Mouse (Mus musculus): ENCODE results near the gene Psg17. TPM values are rescaled to one million over a fixed set of nuclear protein-coding genes. Genes with fewer than 3 reads are reported as not detected.
"Not testable (repeated sequence)": the region's sequence is repeated elsewhere in the genome, so short reads cannot be mapped to it uniquely, and the experiment has no call there.

The Psg17 gene
- polyA plus RNA-seq (2011; ENCODE audit: insufficient read depth, insufficient read length, low replicate concordance, missing spikeins) = not detected in 2 replicates

- H3K4me3 ChIP-seq (replicated peaks; ENCODE audit: control insufficient read depth, low read depth, low read length) = no peak within 1 kb of the TSS
- H3K4me1 ChIP-seq (ENCODE audit: control insufficient read depth, insufficient read depth, low read length) = no peaks in the 10 kb centered on the region
- WGBS = 68% methylated on average over 3 of the region's 3 CpGs
- no peak within 1 kb of the TSS for H3K27ac ChIP-seq (ENCODE audit: control insufficient read depth, insufficient read depth, low read depth, low read length, poor library complexity)
- TF ChIP-seq CTCF (IDR thresholded peaks at IDR 0.05; ENCODE audit: control insufficient read depth, insufficient read depth, low read length) (no peak), POLR2A (IDR thresholded peaks at IDR 0.05; ENCODE audit: borderline replicate concordance, control insufficient read depth, low read depth, low read length) (no peak)
Observed at GRCm38 (mm10) chr7:18821507-18821906, at the start of gene Psg17. Gene Psg17 (minus strand): TSS chr7:18821607.

- WGBS = 80% methylated on average over 1 of the region's 8 CpGs
- H3K27ac ChIP-seq (ENCODE audit: control insufficient read depth, insufficient read depth, low read depth, low read length, poor library complexity); H3K4me1 ChIP-seq (ENCODE audit: control insufficient read depth, insufficient read depth, low read length); H3K4me3 ChIP-seq (replicated peaks; ENCODE audit: control insufficient read depth, low read depth, low read length): not testable (repeated sequence)
Observed at GRCm38 (mm10) chr7:18871031-18871430, 49.6 kb upstream of the Psg17 start, which contains the start of gene Pglyrp1. Gene Pglyrp1 (plus strand): TSS chr7:18871331.

DNA sequence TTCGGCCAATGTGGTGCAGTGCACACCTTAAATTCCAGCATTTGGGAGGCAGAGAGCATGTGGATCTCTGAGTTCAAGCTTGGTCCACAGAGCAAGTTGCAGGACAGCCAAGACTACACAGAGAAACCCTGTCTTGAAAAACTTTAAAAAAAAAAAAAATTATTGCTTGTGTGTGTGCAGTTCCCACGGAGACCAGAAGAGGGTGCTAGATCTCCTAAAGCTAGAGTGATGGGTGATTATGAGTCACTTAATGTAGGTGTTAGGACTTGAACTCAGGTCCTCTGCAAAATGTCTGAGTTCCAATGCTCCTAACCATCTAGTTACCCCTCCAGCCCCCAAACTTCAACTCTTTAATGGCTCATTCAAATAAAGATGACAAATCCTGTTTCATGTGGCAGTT lies 47.1 kb upstream of the Psg17 start:
- no peak overlapping the region for H3K4me3 ChIP-seq (replicated peaks; ENCODE audit: control insufficient read depth, low read depth, low read length)
- H3K27ac ChIP-seq (ENCODE audit: control insufficient read depth, insufficient read depth, low read depth, low read length, poor library complexity) = no peak overlapping the region
- TF ChIP-seq POLR2A (IDR thresholded peaks at IDR 0.05; ENCODE audit: borderline replicate concordance, control insufficient read depth, low read depth, low read length) (no peak), CTCF (IDR thresholded peaks at IDR 0.05; ENCODE audit: control insufficient read depth, insufficient read depth, low read length) (no peak)
- H3K4me1 ChIP-seq (ENCODE audit: control insufficient read depth, insufficient read depth, low read length) = no peaks in the 10 kb centered on the region
- 73% methylated on average over 2 of the region's 2 CpGs for WGBS

GRCm38 (mm10) chr7:18862801-18863200 lies 41.4 kb upstream of the Psg17 start:
- H3K27ac ChIP-seq (ENCODE audit: control insufficient read depth, insufficient read depth, low read depth, low read length, poor library complexity) = no peak overlapping the region
- H3K4me1 ChIP-seq (ENCODE audit: control insufficient read depth, insufficient read depth, low read length) = no peaks in the 10 kb centered on the region
- H3K4me3 ChIP-seq (replicated peaks; ENCODE audit: control insufficient read depth, low read depth, low read length) = no peak overlapping the region
- WGBS = 79% methylated on average over 6 of the region's 6 CpGs
- TF ChIP-seq POLR2A (IDR thresholded peaks at IDR 0.05; ENCODE audit: borderline replicate concordance, control insufficient read depth, low read depth, low read length) (no peak), CTCF (IDR thresholded peaks at IDR 0.05; ENCODE audit: control insufficient read depth, insufficient read depth, low read length) (no peak)

DNA sequence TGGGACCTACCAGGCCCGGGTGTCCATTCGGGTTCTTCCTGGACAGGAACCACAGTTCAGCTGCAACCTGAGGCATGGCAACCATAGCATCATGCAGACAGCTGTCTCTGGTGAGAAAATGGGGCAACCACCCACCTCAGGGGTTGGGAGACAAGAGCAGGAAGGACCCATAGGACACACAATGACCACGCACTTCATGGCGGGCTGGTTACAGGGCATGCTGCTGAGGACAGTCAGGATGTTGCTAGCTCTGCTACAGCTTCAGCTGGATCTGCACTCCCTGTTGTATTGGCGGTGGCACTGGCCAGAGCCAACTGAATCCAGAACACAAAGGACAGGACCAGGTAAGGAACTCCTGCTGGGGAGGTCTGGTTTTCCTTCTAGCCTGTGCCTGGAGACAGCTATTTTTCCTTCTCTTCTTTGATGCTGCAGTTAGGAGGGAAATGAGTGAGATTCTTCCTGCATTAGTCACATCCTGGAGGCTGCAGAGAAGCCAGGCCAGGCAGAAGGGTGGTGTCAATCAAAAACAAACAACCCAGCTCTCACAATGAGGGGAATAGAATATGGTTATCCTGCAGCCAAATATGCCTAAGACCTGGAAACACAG lies 37.0 kb upstream of the Psg17 start:
- no peak overlapping the region for H3K27ac ChIP-seq (ENCODE audit: control insufficient read depth, insufficient read depth, low read depth, low read length, poor library complexity)
- no peak overlapping the region for H3K4me3 ChIP-seq (replicated peaks; ENCODE audit: control insufficient read depth, low read depth, low read length)
- TF ChIP-seq POLR2A (IDR thresholded peaks at IDR 0.05; ENCODE audit: borderline replicate concordance, control insufficient read depth, low read depth, low read length) (no peak), CTCF (IDR thresholded peaks at IDR 0.05; ENCODE audit: control insufficient read depth, insufficient read depth, low read length) (no peak)
- WGBS = 56% methylated on average over 5 of the region's 5 CpGs
- no peaks in the 10 kb centered on the region for H3K4me1 ChIP-seq (ENCODE audit: control insufficient read depth, insufficient read depth, low read length)

DNA sequence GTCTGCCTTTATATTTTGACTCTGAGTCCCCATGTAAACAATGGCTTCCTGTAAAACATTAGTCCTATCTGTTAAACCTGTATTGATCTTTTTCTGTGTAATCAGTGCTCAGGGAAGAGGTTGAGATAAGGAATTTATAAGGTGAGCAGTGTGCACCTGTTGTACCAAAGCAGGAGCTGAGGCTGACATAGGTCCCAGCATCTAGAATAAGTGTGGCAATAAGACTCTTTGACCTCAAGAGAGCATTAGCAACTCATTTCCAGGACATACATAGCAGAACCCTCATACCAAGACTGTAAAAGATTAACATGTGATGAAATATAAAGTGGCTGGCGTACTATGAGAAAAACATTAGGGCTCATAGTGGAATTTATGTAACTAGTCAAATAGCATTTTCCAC lies 27.0 kb upstream of the Psg17 start:
- TF ChIP-seq CTCF (IDR thresholded peaks at IDR 0.05; ENCODE audit: control insufficient read depth, insufficient read depth, low read length) (no peak), POLR2A (IDR thresholded peaks at IDR 0.05; ENCODE audit: borderline replicate concordance, control insufficient read depth, low read depth, low read length) (no peak)

DNA sequence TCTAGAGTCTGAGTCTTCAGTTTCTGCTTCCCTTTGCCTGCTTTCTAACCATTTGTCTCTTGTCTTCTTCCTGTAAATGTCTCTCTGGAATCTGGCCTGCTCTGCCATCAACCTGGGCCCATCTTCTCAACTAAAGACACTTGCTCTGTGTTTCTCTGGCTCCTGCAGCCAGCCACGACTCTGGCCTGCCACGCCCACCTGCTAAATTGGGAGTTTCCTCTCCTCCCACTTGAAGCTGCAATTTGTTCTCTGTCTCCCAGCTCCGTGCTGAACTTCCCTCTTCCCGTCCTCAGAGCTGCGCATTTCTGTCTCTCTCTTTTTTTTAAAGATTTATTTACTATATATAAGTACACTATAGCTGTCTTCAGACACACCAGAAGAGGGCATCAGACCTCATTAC lies 23.4 kb upstream of the Psg17 start:
- 33% methylated on average over 5 of the region's 5 CpGs for WGBS
- no peak for TF ChIP-seq CTCF (IDR thresholded peaks at IDR 0.05; ENCODE audit: control insufficient read depth, insufficient read depth, low read length)
- TF ChIP-seq POLR2A (IDR thresholded peaks at IDR 0.05; ENCODE audit: borderline replicate concordance, control insufficient read depth, low read depth, low read length) = no peak
- Histone ChIP-seq H3K4me3 (replicated peaks; ENCODE audit: control insufficient read depth, low read depth, low read length) (no peak overlapping the region), H3K4me1 (ENCODE audit: control insufficient read depth, insufficient read depth, low read length) (peaks cover 1% of the 10 kb centered on the region; the same call in 1 of the 2 replicates), H3K27ac (ENCODE audit: control insufficient read depth, insufficient read depth, low read depth, low read length, poor library complexity) (no peak overlapping the region)

More for the DNA sequence above, 27.0 kb upstream of the Psg17 start:
- 72% methylated on average over 1 of the region's 1 CpGs for WGBS
- H3K4me3 ChIP-seq (replicated peaks; ENCODE audit: control insufficient read depth, low read depth, low read length) = no peak overlapping the region
- H3K27ac ChIP-seq (ENCODE audit: control insufficient read depth, insufficient read depth, low read depth, low read length, poor library complexity) = no peak overlapping the region
- no peaks in the 10 kb centered on the region for H3K4me1 ChIP-seq (ENCODE audit: control insufficient read depth, insufficient read depth, low read length)

- H3K4me1 ChIP-seq (ENCODE audit: control insufficient read depth, insufficient read depth, low read length) = peaks cover 1% of the 10 kb centered on the region; the same call in 1 of the 2 replicates
- WGBS = 65% methylated on average over 1 of the region's 1 CpGs
- H3K4me3 ChIP-seq (replicated peaks; ENCODE audit: control insufficient read depth, low read depth, low read length) = no peak overlapping the region
- TF ChIP-seq POLR2A (IDR thresholded peaks at IDR 0.05; ENCODE audit: borderline replicate concordance, control insufficient read depth, low read depth, low read length) = no peak
- TF ChIP-seq CTCF (IDR thresholded peaks at IDR 0.05; ENCODE audit: control insufficient read depth, insufficient read depth, low read length) = no peak
- H3K27ac ChIP-seq (ENCODE audit: control insufficient read depth, insufficient read depth, low read depth, low read length, poor library complexity) = no peak overlapping the region
Observed at GRCm38 (mm10) chr7:18841174-18841567, 19.8 kb upstream of the Psg17 start.

Data from bone marrow, adult 2 months (tissue).